Mouse (Mus musculus): ENCODE measurements around the gene Tpbgl.

- TF ChIP-seq FLI1 (IDR thresholded peaks at IDR 0.05; ENCODE audit: low read length): no peak
- no peak for TF ChIP-seq GATA1 (IDR thresholded peaks at IDR 0.05; ENCODE audit: borderline replicate concordance, low read length)
These were observed 5.4 kb upstream of the Tpbgl start for GRCm38 (mm10) chr7:99632286-99632685.
